Mouse (Mus musculus) E14TG2a.4 (cell line): Measurements from ENCODE around the gene Mybpc1.

ENCODE experiments used
- H3K27me3 ChIP-seq: 2 replicates; pipeline ENCODE4 v1.6.1; 2014; ENCODE audit warnings: low read length, control low read depth; ENCODE audit not compliant: insufficient read depth
- H3K36me3 ChIP-seq: 2 replicates; pipeline ENCODE4 v1.6.1; 2014; ENCODE audit warnings: low read length, control low read depth; ENCODE audit not compliant: insufficient read depth
- H3K4me1 ChIP-seq: replicated peaks from 2 replicates; pipeline ENCODE4 v1.6.1; 2014; ENCODE audit warnings: low read depth, low read length, control low read depth
- H3K4me3 ChIP-seq: replicated peaks from 2 replicates; pipeline ENCODE4 v1.5.1; 2014; ENCODE audit warnings: mild to moderate bottlenecking, low read length
- H3K9me3 ChIP-seq: 2 replicates; pipeline ENCODE4 v1.6.1; 2014; ENCODE audit warnings: low read length, control low read depth
- CTCF ChIP-seq: conservative IDR thresholded peaks from 2 replicates; pipeline ENCODE4 v1.5.1; 2014; ENCODE audit warnings: low read length
- NANOG ChIP-seq: IDR thresholded peaks from 2 replicates; pipeline ENCODE4 v1.6.1; 2014; ENCODE audit warnings: borderline replicate concordance, low read length, mixed read lengths
- POU5F1 ChIP-seq: IDR thresholded peaks from 2 replicates; pipeline ENCODE4 v1.6.1; 2014; ENCODE audit warnings: low read length, borderline replicate concordance

The Mybpc1 gene

GRCm38 (mm10) chr10:88604943-88605342, at the start of gene Mybpc1:
Gene Mybpc1, minus strand, starts transcription at chr10:88605152.
- no peaks in the 10 kb centered on the region for H3K9me3 ChIP-seq
- H3K4me3 ChIP-seq, result no peak within 1 kb of the TSS
- H3K36me3 ChIP-seq, result no peaks in the 10 kb centered on the region
- TF ChIP-seq POU5F1, result no peak
- no peak for TF ChIP-seq NANOG
- no peak for TF ChIP-seq CTCF
- no peaks in the 10 kb centered on the region for H3K27me3 ChIP-seq
- H3K4me1 ChIP-seq, result no peaks in the 10 kb centered on the region

GRCm38 (mm10) chr10:88645448-88645847, 40.5 kb upstream of the Mybpc1 start:
- Histone ChIP-seq H3K4me1 (0 out of 2 replicates have a peak, but pooled peaks cover under 1% of the 10 kb centered on the region), H3K36me3 (peaks cover 6% of the 10 kb centered on the region; the same call in 1 of the 2 replicates), H3K9me3 (peaks cover 29% of the 10 kb centered on the region), H3K27me3 (no peaks in the 10 kb centered on the region), H3K4me3 (no peak overlapping the region)
- TF ChIP-seq CTCF (no peak), NANOG (no peak), POU5F1 (no peak)

GRCm38 (mm10) chr10:88631330-88631953, 26.5 kb upstream of the Mybpc1 start:
- Histone ChIP-seq H3K4me3 (no peak overlapping the region), H3K4me1 (peaks cover 22% of the 10 kb centered on the region), H3K9me3 (peaks cover under 1% of the 10 kb centered on the region; the same call in 1 of the 2 replicates), H3K27me3 (no peaks in the 10 kb centered on the region), H3K36me3 (no peaks in the 10 kb centered on the region)
- no peak for TF ChIP-seq POU5F1
- no peak for TF ChIP-seq CTCF
- no peak for TF ChIP-seq NANOG

- H3K4me3 ChIP-seq, result no peak overlapping the region
- TF ChIP-seq NANOG, result no peak
- TF ChIP-seq CTCF, result no peak
- no peak for TF ChIP-seq POU5F1
- H3K4me1 ChIP-seq, result peaks cover 20% of the 10 kb centered on the region
- no peaks in the 10 kb centered on the region for H3K27me3 ChIP-seq
- H3K36me3 ChIP-seq, result no peaks in the 10 kb centered on the region
- peaks cover 6% of the 10 kb centered on the region for H3K9me3 ChIP-seq
Measured at GRCm38 (mm10) chr10:88630663-88631329, 25.8 kb upstream of the Mybpc1 start.

- Histone ChIP-seq H3K27me3 (no peaks in the 10 kb centered on the region), H3K9me3 (peaks cover 21% of the 10 kb centered on the region), H3K4me1 (peaks cover 27% of the 10 kb centered on the region), H3K36me3 (peaks cover 3% of the 10 kb centered on the region; the same call in 1 of the 2 replicates), H3K4me3 (no peak overlapping the region)
- TF ChIP-seq POU5F1 (no peak), CTCF (no peak), NANOG (no peak)
Measured at GRCm38 (mm10) chr10:88627052-88627451, 22.1 kb upstream of the Mybpc1 start.

GRCm38 (mm10) chr10:88626176-88626575, 21.2 kb upstream of the Mybpc1 start:
- H3K4me1 ChIP-seq, result peaks cover 32% of the 10 kb centered on the region
- H3K27me3 ChIP-seq, result no peaks in the 10 kb centered on the region
- TF ChIP-seq CTCF (no peak), POU5F1 (0 out of 2 replicates have a peak, but pooled peaks have one; percentile 23)
- peaks cover 3% of the 10 kb centered on the region; the same call in 1 of the 2 replicates for H3K36me3 ChIP-seq
- H3K4me3 ChIP-seq, result 0 out of 2 replicates have a peak overlapping the region, but pooled peaks have one; percentile 7
- H3K9me3 ChIP-seq, result peaks cover 21% of the 10 kb centered on the region

- Histone ChIP-seq H3K4me1 (peaks cover 32% of the 10 kb centered on the region), H3K36me3 (peaks cover 3% of the 10 kb centered on the region; the same call in 1 of the 2 replicates)
- TF ChIP-seq POU5F1, result no peak
- no peak for TF ChIP-seq NANOG
- TF ChIP-seq CTCF, result no peak
Measured at GRCm38 (mm10) chr10:88624300-88624699, 19.3 kb upstream of the Mybpc1 start.

GRCm38 (mm10) chr10:88622624-88623023, 17.7 kb upstream of the Mybpc1 start:
- Histone ChIP-seq H3K9me3 (peaks cover 27% of the 10 kb centered on the region), H3K27me3 (no peaks in the 10 kb centered on the region), H3K4me1 (peaks cover 25% of the 10 kb centered on the region), H3K36me3 (peaks cover 3% of the 10 kb centered on the region; the same call in 1 of the 2 replicates), H3K4me3 (peak overlapping the region; percentile 41; the same call in 1 of the 2 replicates)
- TF ChIP-seq NANOG (no peak), CTCF (no peak), POU5F1 (no peak)

More at GRCm38 (mm10) chr10:88624300-88624699, 19.3 kb upstream of the Mybpc1 start:
- Histone ChIP-seq H3K27me3 (no peaks in the 10 kb centered on the region), H3K9me3 (peaks cover 21% of the 10 kb centered on the region), H3K4me3 (no peak overlapping the region)
